Mouse (Mus musculus): ENCODE data around the gene Pon3. TPM values are rescaled to one million over a fixed set of nuclear protein-coding genes. Genes with fewer than 3 reads are reported as not detected.
A peak's percentile ranks its signal among the peaks of the same experiment; 100 is the strongest.

Pon3 gene
- total and polyA plus RNA-seq, 3 experiments = 1.9 to 75.7 (median 48.5) TPM

DNA sequence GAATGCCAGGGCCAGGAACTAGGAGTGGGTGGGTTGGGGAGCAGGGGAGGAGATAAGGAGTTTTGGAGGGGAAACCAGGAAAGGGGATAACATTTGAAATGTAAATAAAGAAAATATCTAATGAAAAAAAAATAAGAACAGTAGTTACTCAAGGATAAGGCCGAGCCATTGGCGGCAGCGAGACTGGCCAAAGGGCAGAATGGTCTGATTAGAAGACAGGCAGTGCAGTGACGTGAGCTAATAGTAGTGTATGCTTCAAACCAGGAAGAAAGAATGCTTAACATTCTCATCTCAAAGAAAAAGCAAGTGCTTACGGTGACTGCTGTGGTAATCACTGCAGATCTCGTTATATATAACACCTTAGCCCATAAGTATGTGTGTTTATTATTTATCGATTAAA is 40.0 kb upstream of the Pon3 start:
- no peaks in the 10 kb centered on the region for H3K9me3 ChIP-seq (replicated peaks)
- no peak for DNase-seq (ENCODE audit: low spot score)
- H3K4me1 ChIP-seq (ENCODE audit: insufficient read depth, low read depth, low read length) = peaks cover 76% of the 10 kb centered on the region
- peaks cover 39% of the 10 kb centered on the region for H3K36me3 ChIP-seq (replicated peaks)
- H3K27me3 ChIP-seq (ENCODE audit: insufficient read depth, low read length) = no peaks in the 10 kb centered on the region
- no peak for ATAC-seq (ENCODE audit: extremely low read depth, insufficient number of reproducible peaks, low FRiP score, poor library complexity, severe bottlenecking)
- peak overlapping the region; percentile 78; the same call in 1 of the 2 replicates for H3K4me3 ChIP-seq (ENCODE audit: low read depth, low read length)
- TF ChIP-seq TAL1 (conservative IDR thresholded peaks at IDR 0.05; ENCODE audit: low read depth, low read length) (no peak), GATA2 (IDR thresholded peaks at IDR 0.05; ENCODE audit: borderline replicate concordance, low read depth, low read length) (no peak), CTCF (IDR thresholded peaks at IDR 0.05; ENCODE audit: low read depth, low read length) (no peak), POLR2AphosphoS5 (IDR thresholded peaks at IDR 0.05; ENCODE audit: insufficient replicate concordance, low read depth, low read length) (no peak), GATA1 (IDR thresholded peaks at IDR 0.05; ENCODE audit: borderline replicate concordance, low read length) (no peak)

DNA sequence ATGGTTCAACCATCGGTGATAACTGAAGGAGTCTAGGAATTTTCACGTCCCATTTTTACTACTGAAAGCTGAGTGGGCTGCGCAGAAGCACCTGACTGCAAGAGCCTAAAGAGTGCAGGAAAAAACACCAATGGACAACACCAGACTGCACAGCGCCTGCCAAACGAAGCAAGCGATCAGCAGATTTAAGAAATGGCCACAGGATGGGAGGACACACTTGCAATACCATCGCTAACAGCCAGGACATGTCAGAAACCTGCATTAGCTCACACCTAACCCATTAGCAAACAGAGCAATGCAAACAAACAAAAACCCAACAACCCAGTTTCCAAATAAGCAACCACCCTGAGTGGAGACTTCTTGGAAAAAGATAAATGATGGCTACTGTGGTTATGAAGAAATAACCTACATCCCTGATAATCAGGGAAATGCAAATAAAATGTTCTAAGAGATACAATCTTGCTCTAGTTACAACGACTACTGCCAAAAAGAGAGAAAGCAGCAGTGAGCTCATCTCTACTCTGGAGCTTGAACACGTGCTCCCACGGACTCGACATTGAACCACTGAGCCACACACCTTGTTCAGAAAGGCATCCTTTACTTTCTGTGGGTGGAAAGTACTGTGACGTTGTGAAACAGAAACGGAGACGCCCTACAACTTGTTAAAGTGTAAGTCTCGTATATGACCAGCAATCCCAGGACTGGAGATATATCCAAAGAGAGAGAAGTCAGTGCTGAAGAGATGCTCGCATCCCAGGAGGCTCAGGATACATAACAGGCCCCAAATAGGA is 38.8 kb upstream of the Pon3 start:
- Histone ChIP-seq H3K4me1 (ENCODE audit: insufficient read depth, low read depth, low read length) (peaks cover 78% of the 10 kb centered on the region), H3K4me3 (ENCODE audit: low read depth, low read length) (peak overlapping the region; percentile 13; the same call in 1 of the 2 replicates)

DNA sequence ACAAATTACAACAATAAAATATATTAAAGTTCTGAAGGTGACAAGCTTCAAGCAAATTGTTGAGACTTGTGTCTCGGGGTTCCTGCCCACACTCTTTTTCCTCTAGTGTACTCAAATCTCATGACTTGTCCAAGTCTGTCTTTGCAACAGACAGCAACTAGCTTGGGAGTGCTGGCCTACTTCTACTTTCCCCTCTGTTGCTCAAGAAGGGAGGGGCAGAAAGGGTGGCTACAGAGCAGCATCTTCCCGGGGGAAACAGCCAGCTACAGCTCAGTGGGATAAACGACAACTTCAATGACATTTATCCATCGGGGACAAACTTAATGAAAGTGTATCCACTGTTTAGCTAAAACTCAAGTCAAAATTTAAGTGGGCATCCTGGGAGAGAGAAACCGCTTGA is 36.8 kb upstream of the Pon3 start:
- peaks cover 86% of the 10 kb centered on the region for H3K4me1 ChIP-seq (ENCODE audit: insufficient read depth, low read depth, low read length)
- ATAC-seq (ENCODE audit: extremely low read depth, insufficient number of reproducible peaks, low FRiP score, poor library complexity, severe bottlenecking) (no peak), DNase-seq (ENCODE audit: low spot score) (no peak)
- no peak overlapping the region for H3K4me3 ChIP-seq (ENCODE audit: low read depth, low read length)
- H3K36me3 ChIP-seq (replicated peaks) = peaks cover 64% of the 10 kb centered on the region
- TF ChIP-seq TAL1 (conservative IDR thresholded peaks at IDR 0.05; ENCODE audit: low read depth, low read length) (no peak), GATA2 (IDR thresholded peaks at IDR 0.05; ENCODE audit: borderline replicate concordance, low read depth, low read length) (no peak), POLR2AphosphoS5 (IDR thresholded peaks at IDR 0.05; ENCODE audit: insufficient replicate concordance, low read depth, low read length) (no peak), CTCF (IDR thresholded peaks at IDR 0.05; ENCODE audit: low read depth, low read length) (no peak), GATA1 (IDR thresholded peaks at IDR 0.05; ENCODE audit: borderline replicate concordance, low read length) (no peak)
- no peaks in the 10 kb centered on the region for H3K9me3 ChIP-seq (replicated peaks)
- no peaks in the 10 kb centered on the region for H3K27me3 ChIP-seq (ENCODE audit: insufficient read depth, low read length)

More for the DNA sequence above, 38.8 kb upstream of the Pon3 start:
- H3K9me3 ChIP-seq (replicated peaks) = no peaks in the 10 kb centered on the region
- no peak for TF ChIP-seq CTCF (IDR thresholded peaks at IDR 0.05; ENCODE audit: low read depth, low read length)
- no peak for TF ChIP-seq TAL1 (conservative IDR thresholded peaks at IDR 0.05; ENCODE audit: low read depth, low read length)
- TF ChIP-seq GATA1 (IDR thresholded peaks at IDR 0.05; ENCODE audit: borderline replicate concordance, low read length) = no peak
- no peak for TF ChIP-seq POLR2AphosphoS5 (IDR thresholded peaks at IDR 0.05; ENCODE audit: insufficient replicate concordance, low read depth, low read length)
- ATAC-seq (ENCODE audit: extremely low read depth, insufficient number of reproducible peaks, low FRiP score, poor library complexity, severe bottlenecking) (no peak), DNase-seq (ENCODE audit: low spot score) (no peak)
- H3K36me3 ChIP-seq (replicated peaks) = peaks cover 49% of the 10 kb centered on the region
- no peaks in the 10 kb centered on the region for H3K27me3 ChIP-seq (ENCODE audit: insufficient read depth, low read length)

DNA sequence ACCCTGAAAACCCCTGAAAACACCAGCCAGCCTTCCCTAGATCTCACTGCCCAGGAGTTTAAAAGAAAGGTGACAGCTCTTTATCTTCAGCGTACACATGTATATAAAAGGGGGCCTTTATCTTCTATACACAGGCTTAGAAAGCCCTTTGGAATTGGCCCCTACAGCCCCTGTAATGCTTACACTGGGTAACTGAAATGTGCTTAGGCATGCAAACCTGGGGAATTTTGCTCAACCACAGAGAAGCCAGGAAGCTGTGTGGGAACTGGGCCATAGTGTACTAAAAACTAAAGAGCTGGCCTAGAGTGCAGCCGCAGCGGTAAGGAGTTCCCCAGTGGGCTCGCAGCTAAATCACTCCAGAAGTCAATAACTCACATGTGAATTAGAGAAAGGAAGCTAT is 35.4 kb upstream of the Pon3 start:
- no peak overlapping the region; the same call in 1 of the 2 replicates for H3K4me3 ChIP-seq (ENCODE audit: low read depth, low read length)
- H3K4me1 ChIP-seq (ENCODE audit: insufficient read depth, low read depth, low read length) = peaks cover 91% of the 10 kb centered on the region
- TF ChIP-seq GATA2 (IDR thresholded peaks at IDR 0.05; ENCODE audit: borderline replicate concordance, low read depth, low read length) = no peak
- peak; percentile 87 for TF ChIP-seq TAL1 (conservative IDR thresholded peaks at IDR 0.05; ENCODE audit: low read depth, low read length)
- no peak for TF ChIP-seq POLR2AphosphoS5 (IDR thresholded peaks at IDR 0.05; ENCODE audit: insufficient replicate concordance, low read depth, low read length)
- TF ChIP-seq CTCF (IDR thresholded peaks at IDR 0.05; ENCODE audit: low read depth, low read length) = no peak
- no peak for TF ChIP-seq GATA1 (IDR thresholded peaks at IDR 0.05; ENCODE audit: borderline replicate concordance, low read length)
- H3K36me3 ChIP-seq (replicated peaks) = peaks cover 70% of the 10 kb centered on the region
- peak; percentile 56 for ATAC-seq (ENCODE audit: extremely low read depth, insufficient number of reproducible peaks, low FRiP score, poor library complexity, severe bottlenecking)
- peak; percentile 39 for DNase-seq (ENCODE audit: low spot score)
- no peaks in the 10 kb centered on the region for H3K9me3 ChIP-seq (replicated peaks)
- no peaks in the 10 kb centered on the region for H3K27me3 ChIP-seq (ENCODE audit: insufficient read depth, low read length)

GRCm38 (mm10) chr6:5287919-5288318 is 31.8 kb upstream of the Pon3 start:
- Histone ChIP-seq H3K4me3 (ENCODE audit: low read depth, low read length) (no peak overlapping the region), H3K36me3 (replicated peaks) (peaks cover 66% of the 10 kb centered on the region), H3K27me3 (ENCODE audit: insufficient read depth, low read length) (no peaks in the 10 kb centered on the region), H3K4me1 (ENCODE audit: insufficient read depth, low read depth, low read length) (peaks cover 62% of the 10 kb centered on the region), H3K9me3 (replicated peaks) (no peaks in the 10 kb centered on the region)
- ATAC-seq (ENCODE audit: extremely low read depth, insufficient number of reproducible peaks, low FRiP score, poor library complexity, severe bottlenecking) (no peak), DNase-seq (ENCODE audit: low spot score) (no peak)
- TF ChIP-seq TAL1 (conservative IDR thresholded peaks at IDR 0.05; ENCODE audit: low read depth, low read length) (no peak), GATA2 (IDR thresholded peaks at IDR 0.05; ENCODE audit: borderline replicate concordance, low read depth, low read length) (no peak), GATA1 (IDR thresholded peaks at IDR 0.05; ENCODE audit: borderline replicate concordance, low read length) (no peak), POLR2AphosphoS5 (IDR thresholded peaks at IDR 0.05; ENCODE audit: insufficient replicate concordance, low read depth, low read length) (no peak), CTCF (IDR thresholded peaks at IDR 0.05; ENCODE audit: low read depth, low read length) (no peak)

GRCm38 (mm10) chr6:5287392-5287791 is 31.3 kb upstream of the Pon3 start:
- Histone ChIP-seq H3K9me3 (replicated peaks) (no peaks in the 10 kb centered on the region), H3K4me1 (ENCODE audit: insufficient read depth, low read depth, low read length) (peaks cover 62% of the 10 kb centered on the region), H3K36me3 (replicated peaks) (peaks cover 67% of the 10 kb centered on the region), H3K4me3 (ENCODE audit: low read depth, low read length) (no peak overlapping the region), H3K27me3 (ENCODE audit: insufficient read depth, low read length) (no peaks in the 10 kb centered on the region)
- DNase-seq (ENCODE audit: low spot score) (no peak), ATAC-seq (ENCODE audit: extremely low read depth, insufficient number of reproducible peaks, low FRiP score, poor library complexity, severe bottlenecking) (peak; percentile 58)
- no peak for TF ChIP-seq CTCF (IDR thresholded peaks at IDR 0.05; ENCODE audit: low read depth, low read length)
- no peak for TF ChIP-seq GATA1 (IDR thresholded peaks at IDR 0.05; ENCODE audit: borderline replicate concordance, low read length)
- no peak for TF ChIP-seq GATA2 (IDR thresholded peaks at IDR 0.05; ENCODE audit: borderline replicate concordance, low read depth, low read length)
- peak; percentile 49 for TF ChIP-seq TAL1 (conservative IDR thresholded peaks at IDR 0.05; ENCODE audit: low read depth, low read length)
- TF ChIP-seq POLR2AphosphoS5 (IDR thresholded peaks at IDR 0.05; ENCODE audit: insufficient replicate concordance, low read depth, low read length) = no peak
